Mouse (Mus musculus): ENCODE results near the gene Adamtsl2. TPM values are rescaled to one million over a fixed set of nuclear protein-coding genes. Genes with fewer than 3 reads are reported as not detected.

Gene Adamtsl2
- polyA plus RNA-seq, 1 experiment, result 3.1 TPM

DNA sequence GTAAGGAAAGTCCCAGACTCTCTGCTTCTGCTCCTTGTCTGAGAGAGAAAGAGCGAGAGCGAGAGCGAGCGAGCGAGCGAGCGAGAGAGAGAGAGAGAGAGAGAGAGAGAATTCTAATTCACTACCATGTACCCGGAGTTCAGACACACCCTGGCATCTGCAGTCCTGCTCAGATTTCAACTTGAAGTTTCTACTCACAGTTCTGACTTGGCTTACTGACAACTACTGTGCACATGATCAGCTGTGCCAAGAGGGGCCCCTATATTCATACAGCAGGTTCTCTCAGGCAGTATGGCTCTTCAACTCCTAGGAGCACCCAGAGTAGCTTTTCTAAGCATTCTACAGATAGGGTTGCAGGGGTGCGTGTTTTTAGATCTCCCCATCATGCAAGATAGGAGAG is 20.0 kb upstream of the Adamtsl2 start:
- Histone ChIP-seq H3K36me3 (ENCODE audit: control insufficient read depth, insufficient read depth, low read length) (no peaks in the 10 kb centered on the region), H3K27me3 (ENCODE audit: control insufficient read depth, insufficient read depth, low read length) (no peaks in the 10 kb centered on the region), H3K4me1 (ENCODE audit: control insufficient read depth, insufficient read depth, low read length) (no peaks in the 10 kb centered on the region), H3K27ac (ENCODE audit: control insufficient read depth, insufficient read depth, low read depth, low read length) (no peak overlapping the region), H3K4me3 (ENCODE audit: control insufficient read depth, low read depth, low read length) (no peak overlapping the region)
- no peak for TF ChIP-seq POLR2A (IDR thresholded peaks at IDR 0.05; ENCODE audit: control insufficient read depth, low read depth, low read length)
- TF ChIP-seq CTCF (IDR thresholded peaks at IDR 0.05; ENCODE audit: control insufficient read depth, insufficient read depth, insufficient replicate concordance, low read depth, low read length), result no peak

DNA sequence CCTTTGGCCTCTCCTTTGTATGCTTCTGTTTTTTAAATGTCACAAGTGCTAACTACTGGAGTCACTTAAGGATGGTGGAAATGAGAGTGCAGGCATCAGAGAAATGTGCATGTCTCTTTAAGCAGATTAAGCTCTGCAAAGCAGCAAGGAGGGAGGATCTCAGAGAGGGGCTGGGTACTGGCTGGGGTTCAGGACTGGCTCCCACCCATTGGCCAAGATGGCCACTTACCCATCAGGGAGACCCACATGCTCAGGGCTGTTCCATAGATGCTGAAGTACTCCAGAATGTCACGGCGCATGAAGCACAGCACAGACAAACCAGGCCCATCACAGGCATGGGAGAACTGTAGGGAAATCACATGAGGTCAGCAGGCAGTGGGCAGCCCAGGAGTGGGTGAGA is 12.1 kb upstream of the Adamtsl2 start:
- Histone ChIP-seq H3K36me3 (ENCODE audit: control insufficient read depth, insufficient read depth, low read length) (no peaks in the 10 kb centered on the region), H3K27ac (ENCODE audit: control insufficient read depth, insufficient read depth, low read depth, low read length) (no peak overlapping the region), H3K4me3 (ENCODE audit: control insufficient read depth, low read depth, low read length) (no peak overlapping the region), H3K4me1 (ENCODE audit: control insufficient read depth, insufficient read depth, low read length) (peaks cover 9% of the 10 kb centered on the region; the same call in 1 of the 2 replicates), H3K27me3 (ENCODE audit: control insufficient read depth, insufficient read depth, low read length) (no peaks in the 10 kb centered on the region)
- no peak for TF ChIP-seq CTCF (IDR thresholded peaks at IDR 0.05; ENCODE audit: control insufficient read depth, insufficient read depth, insufficient replicate concordance, low read depth, low read length)
- no peak for TF ChIP-seq POLR2A (IDR thresholded peaks at IDR 0.05; ENCODE audit: control insufficient read depth, low read depth, low read length)

DNA sequence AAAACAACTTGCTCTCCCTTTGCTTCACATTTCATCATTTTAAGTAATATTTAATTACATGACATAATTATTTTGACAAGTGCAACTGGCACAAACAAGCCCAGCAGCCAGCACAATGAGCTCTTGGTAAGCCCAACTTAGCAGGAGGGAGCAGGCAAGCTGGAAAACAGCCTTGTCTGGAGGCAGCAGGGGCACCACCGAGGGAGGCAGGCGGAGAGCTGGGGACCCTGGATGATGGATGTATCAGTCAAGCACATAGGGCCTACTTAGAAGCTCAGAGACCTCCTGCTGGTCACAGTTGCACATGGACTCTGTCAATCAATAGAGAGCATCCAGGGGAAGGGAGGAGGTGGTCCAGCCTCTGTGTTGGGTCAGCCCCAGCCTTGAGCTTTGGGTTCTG is 11.2 kb upstream of the Adamtsl2 start:
- H3K36me3 ChIP-seq (ENCODE audit: control insufficient read depth, insufficient read depth, low read length), result no peaks in the 10 kb centered on the region
- no peak overlapping the region for H3K27ac ChIP-seq (ENCODE audit: control insufficient read depth, insufficient read depth, low read depth, low read length)
- no peak overlapping the region for H3K4me3 ChIP-seq (ENCODE audit: control insufficient read depth, low read depth, low read length)
- TF ChIP-seq CTCF (IDR thresholded peaks at IDR 0.05; ENCODE audit: control insufficient read depth, insufficient read depth, insufficient replicate concordance, low read depth, low read length) (no peak), POLR2A (IDR thresholded peaks at IDR 0.05; ENCODE audit: control insufficient read depth, low read depth, low read length) (no peak)
- H3K4me1 ChIP-seq (ENCODE audit: control insufficient read depth, insufficient read depth, low read length), result peaks cover 11% of the 10 kb centered on the region
- H3K27me3 ChIP-seq (ENCODE audit: control insufficient read depth, insufficient read depth, low read length), result no peaks in the 10 kb centered on the region

DNA sequence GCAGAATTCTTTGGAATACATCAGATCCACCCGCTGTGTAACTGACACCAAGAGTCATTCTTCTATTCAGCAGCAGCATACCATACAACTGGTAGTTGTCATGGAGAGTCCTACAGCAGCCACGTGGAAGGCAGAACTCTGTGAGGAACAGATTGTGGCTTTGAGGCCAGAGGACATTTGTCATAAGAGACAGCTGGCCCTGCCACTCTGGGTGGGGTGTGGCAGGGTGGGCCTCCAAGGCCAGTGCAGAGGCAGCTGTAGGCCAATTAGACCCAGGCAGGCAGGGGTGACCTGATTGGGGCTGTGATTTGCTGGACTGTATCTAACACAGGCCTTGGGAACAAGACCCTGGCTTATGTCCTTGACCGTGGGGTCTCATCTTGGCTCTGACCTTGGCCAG is 9.5 kb upstream of the Adamtsl2 start:
- Histone ChIP-seq H3K27ac (ENCODE audit: control insufficient read depth, insufficient read depth, low read depth, low read length) (no peak overlapping the region), H3K36me3 (ENCODE audit: control insufficient read depth, insufficient read depth, low read length) (no peaks in the 10 kb centered on the region), H3K27me3 (ENCODE audit: control insufficient read depth, insufficient read depth, low read length) (no peaks in the 10 kb centered on the region), H3K4me3 (ENCODE audit: control insufficient read depth, low read depth, low read length) (no peak overlapping the region), H3K4me1 (ENCODE audit: control insufficient read depth, insufficient read depth, low read length) (peaks cover 13% of the 10 kb centered on the region)
- TF ChIP-seq POLR2A (IDR thresholded peaks at IDR 0.05; ENCODE audit: control insufficient read depth, low read depth, low read length), result no peak
- no peak for TF ChIP-seq CTCF (IDR thresholded peaks at IDR 0.05; ENCODE audit: control insufficient read depth, insufficient read depth, insufficient replicate concordance, low read depth, low read length)

DNA sequence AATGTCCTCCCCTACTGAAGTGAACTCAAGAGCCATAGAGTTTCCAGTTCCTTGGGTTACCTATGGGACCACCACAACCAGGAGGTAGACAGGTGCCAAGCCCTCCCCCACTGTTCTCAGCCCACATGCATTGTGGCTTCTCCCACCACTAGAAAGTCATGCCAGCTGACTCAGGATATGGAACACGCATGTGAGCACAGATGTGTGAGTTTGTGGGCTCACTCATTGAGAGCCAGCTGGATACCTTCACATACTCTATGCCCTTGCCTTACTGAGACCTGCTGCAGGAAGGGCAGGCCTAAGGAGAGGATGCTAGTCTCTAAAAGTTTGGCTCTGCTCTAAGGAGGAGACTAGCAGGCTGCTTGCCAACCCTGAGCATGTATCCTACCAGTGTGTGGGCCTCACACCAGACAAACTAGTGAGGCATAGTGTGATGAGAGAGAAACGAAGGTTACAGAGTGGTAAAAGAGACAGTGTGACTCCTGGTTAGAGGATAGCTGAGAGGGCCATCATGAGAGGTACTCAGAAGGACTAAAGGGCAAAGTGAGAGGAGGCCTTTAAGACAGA is 8.8 kb upstream of the Adamtsl2 start:
- no peak for TF ChIP-seq CTCF (IDR thresholded peaks at IDR 0.05; ENCODE audit: control insufficient read depth, insufficient read depth, insufficient replicate concordance, low read depth, low read length)
- no peak for TF ChIP-seq POLR2A (IDR thresholded peaks at IDR 0.05; ENCODE audit: control insufficient read depth, low read depth, low read length)
- H3K27ac ChIP-seq (ENCODE audit: control insufficient read depth, insufficient read depth, low read depth, low read length), result no peak overlapping the region
- H3K27me3 ChIP-seq (ENCODE audit: control insufficient read depth, insufficient read depth, low read length), result no peaks in the 10 kb centered on the region
- peaks cover 13% of the 10 kb centered on the region for H3K4me1 ChIP-seq (ENCODE audit: control insufficient read depth, insufficient read depth, low read length)
- no peaks in the 10 kb centered on the region for H3K36me3 ChIP-seq (ENCODE audit: control insufficient read depth, insufficient read depth, low read length)
- no peak overlapping the region for H3K4me3 ChIP-seq (ENCODE audit: control insufficient read depth, low read depth, low read length)

DNA sequence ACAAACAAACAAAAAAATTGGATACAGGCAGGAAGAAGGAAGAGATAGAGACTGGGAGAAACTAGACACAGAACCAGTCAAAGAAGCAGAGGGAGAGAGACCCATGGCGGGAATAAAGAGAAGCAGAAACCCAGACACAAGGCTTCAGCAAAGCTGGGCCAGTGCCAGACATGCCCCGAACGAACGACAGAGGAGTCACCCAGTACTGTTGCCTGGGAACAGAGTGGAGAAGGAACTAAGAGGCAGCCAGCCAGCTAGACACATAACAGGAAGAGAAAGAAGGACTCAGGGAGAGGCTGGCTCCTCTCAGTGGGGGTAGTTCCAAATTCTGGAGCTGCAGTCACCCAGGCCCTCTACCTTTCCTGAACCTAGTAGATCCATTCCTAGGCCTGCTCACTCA is 8.0 kb upstream of the Adamtsl2 start:
- Histone ChIP-seq H3K27me3 (ENCODE audit: control insufficient read depth, insufficient read depth, low read length) (no peaks in the 10 kb centered on the region), H3K4me3 (ENCODE audit: control insufficient read depth, low read depth, low read length) (no peak overlapping the region), H3K36me3 (ENCODE audit: control insufficient read depth, insufficient read depth, low read length) (no peaks in the 10 kb centered on the region), H3K27ac (ENCODE audit: control insufficient read depth, insufficient read depth, low read depth, low read length) (no peak overlapping the region), H3K4me1 (ENCODE audit: control insufficient read depth, insufficient read depth, low read length) (peaks cover 13% of the 10 kb centered on the region)
- TF ChIP-seq POLR2A (IDR thresholded peaks at IDR 0.05; ENCODE audit: control insufficient read depth, low read depth, low read length), result no peak
- TF ChIP-seq CTCF (IDR thresholded peaks at IDR 0.05; ENCODE audit: control insufficient read depth, insufficient read depth, insufficient replicate concordance, low read depth, low read length), result no peak

DNA sequence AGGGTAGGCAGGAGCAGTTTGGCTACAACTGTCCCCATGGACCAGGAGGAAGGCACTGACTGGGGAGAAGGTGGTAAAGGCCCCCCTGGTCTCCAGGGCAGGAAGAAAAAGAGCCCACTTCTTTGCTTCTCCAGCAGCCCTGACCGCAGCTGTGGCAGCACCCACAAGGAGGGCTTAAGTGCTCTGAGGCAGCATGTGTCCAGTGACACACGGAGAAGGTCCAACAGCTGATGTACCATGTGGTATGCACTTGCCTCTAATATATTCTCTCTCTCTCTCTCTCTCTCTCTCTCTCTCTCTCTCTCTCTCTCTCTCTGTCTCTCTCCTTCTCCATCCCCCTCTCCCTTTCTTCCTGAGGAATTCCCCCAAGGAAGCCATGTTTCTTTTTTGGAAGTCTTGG is 7.2 kb upstream of the Adamtsl2 start, which contains the start of gene Mymk:
Gene Mymk (minus strand): TSS at position 202 of the 400 bp plus-strand sequence.
- H3K27ac ChIP-seq (ENCODE audit: control insufficient read depth, insufficient read depth, low read depth, low read length), result no peak within 1 kb of the TSS
- H3K27me3 ChIP-seq (ENCODE audit: control insufficient read depth, insufficient read depth, low read length), result no peaks in the 10 kb centered on the region
- no peak within 1 kb of the TSS for H3K4me3 ChIP-seq (ENCODE audit: control insufficient read depth, low read depth, low read length)
- peaks cover 13% of the 10 kb centered on the region for H3K4me1 ChIP-seq (ENCODE audit: control insufficient read depth, insufficient read depth, low read length)
- no peak for TF ChIP-seq POLR2A (IDR thresholded peaks at IDR 0.05; ENCODE audit: control insufficient read depth, low read depth, low read length)
- TF ChIP-seq CTCF (IDR thresholded peaks at IDR 0.05; ENCODE audit: control insufficient read depth, insufficient read depth, insufficient replicate concordance, low read depth, low read length), result no peak
- H3K36me3 ChIP-seq (ENCODE audit: control insufficient read depth, insufficient read depth, low read length), result no peaks in the 10 kb centered on the region

Measured in testis, adult 2 months (tissue).